Mouse (Mus musculus) small intestine, adult 2 months (tissue): ENCODE data around the gene Aff1. TPM values are rescaled to one million over a fixed set of nuclear protein-coding genes. Genes with fewer than 3 reads are reported as not detected.
A peak's percentile ranks its signal among the peaks of the same experiment; 100 is the strongest.

ENCODE experiments used
- H3K27ac ChIP-seq: fragments of 200-500 bp; 2 replicates; pipeline ENCODE4 v1.5.1; 2012; ENCODE audit warnings: low read depth, low read length, control low read depth, inconsistent platforms; ENCODE audit not compliant: insufficient read depth
- H3K27me3 ChIP-seq: fragments of 200-500 bp; 2 replicates; pipeline ENCODE4 v1.6.1; 2012; ENCODE audit warnings: mild to moderate bottlenecking, moderate library complexity, low read length, inconsistent platforms; ENCODE audit not compliant: control insufficient read depth, insufficient read depth
- H3K36me3 ChIP-seq: fragments of 200-500 bp; 2 replicates; pipeline ENCODE4 v1.6.1; 2012; ENCODE audit warnings: mild to moderate bottlenecking, low read length, control low read depth, inconsistent platforms; ENCODE audit not compliant: control insufficient read depth, insufficient read depth
- H3K4me1 ChIP-seq: fragments of 200-500 bp; 2 replicates; pipeline ENCODE4 v1.6.1; 2012; ENCODE audit warnings: low read length, inconsistent platforms, mixed read lengths; ENCODE audit not compliant: control insufficient read depth, insufficient read depth, insufficient read length
- H3K4me3 ChIP-seq: fragments of 200-500 bp; 2 replicates; pipeline ENCODE4 v1.5.1; 2012; ENCODE audit warnings: low read depth, mild to moderate bottlenecking, control low read depth, inconsistent platforms, low read length, moderate library complexity
- CTCF ChIP-seq: fragments of 200-500 bp; IDR thresholded peaks from 2 replicates; pipeline ENCODE4 v1.5.1; 2012; ENCODE audit warnings: low read depth, mild to moderate bottlenecking, control low read depth, inconsistent platforms, low read length, moderate library complexity, mixed read lengths; ENCODE audit not compliant: insufficient replicate concordance, insufficient read length; ENCODE audit errors: extremely low read depth
- POLR2A ChIP-seq: fragments of 200-500 bp; IDR thresholded peaks from 2 replicates; pipeline ENCODE4 v1.6.1; 2012; ENCODE audit warnings: low read depth, mild to moderate bottlenecking, control low read depth, inconsistent platforms, low read length, moderate library complexity
- WGBS: fragments of 180-500 bp; shearing (Covaris S2); methylation state at CpG from one replicate; pipeline ENCODE4 v1.1.7; 2018; 5-methylcytosine and 5-hydroxymethylcytosine counted together
- polyA plus RNA-seq: library from polyadenylated mRNA; depleted of rRNA; stranded (reverse); fragments of >200 nt; gene quantifications from 2 replicates; pipeline ENCODE4 v1.2.3, GENCODE M21; 2012

Aff1 gene
- polyA plus RNA-seq, 1 experiment: 16.7 TPM

DNA sequence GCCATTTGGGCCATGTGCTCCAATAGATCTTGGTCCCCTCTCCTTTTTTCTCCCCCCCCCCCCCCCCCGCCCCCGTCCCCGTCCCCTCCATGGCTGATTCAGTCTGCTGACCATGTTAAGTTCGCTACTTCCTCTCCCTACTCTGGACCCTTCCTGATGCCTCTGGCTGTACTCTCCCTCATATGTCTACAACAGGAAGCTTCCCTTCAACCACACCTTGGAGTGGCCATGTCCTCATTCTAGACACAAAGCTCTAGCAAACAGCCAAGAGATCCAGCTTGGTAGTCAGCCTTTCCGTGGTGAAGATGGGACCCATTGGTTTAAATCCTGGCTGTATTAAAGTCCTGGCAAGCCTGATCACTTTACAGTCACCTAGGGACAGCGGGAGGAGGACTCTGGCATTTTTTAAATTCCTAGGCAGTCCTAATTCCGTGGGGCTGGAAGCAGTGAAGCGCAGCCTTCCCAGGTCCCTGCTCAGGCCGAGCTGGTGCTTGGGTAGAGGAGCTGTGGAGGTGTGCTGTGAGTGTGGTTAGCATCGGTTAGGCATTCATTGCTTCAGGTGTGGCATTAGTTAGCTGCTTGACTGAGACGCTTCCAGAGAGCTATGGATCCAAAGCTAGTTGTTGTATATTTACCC lies 144.1 kb downstream of the Aff1 start:
- no peak for TF ChIP-seq POLR2A
- TF ChIP-seq CTCF: no peak
- peaks cover 59% of the 10 kb centered on the region for H3K36me3 ChIP-seq
- 77% methylated on average over 11 of the region's 11 CpGs for WGBS

DNA sequence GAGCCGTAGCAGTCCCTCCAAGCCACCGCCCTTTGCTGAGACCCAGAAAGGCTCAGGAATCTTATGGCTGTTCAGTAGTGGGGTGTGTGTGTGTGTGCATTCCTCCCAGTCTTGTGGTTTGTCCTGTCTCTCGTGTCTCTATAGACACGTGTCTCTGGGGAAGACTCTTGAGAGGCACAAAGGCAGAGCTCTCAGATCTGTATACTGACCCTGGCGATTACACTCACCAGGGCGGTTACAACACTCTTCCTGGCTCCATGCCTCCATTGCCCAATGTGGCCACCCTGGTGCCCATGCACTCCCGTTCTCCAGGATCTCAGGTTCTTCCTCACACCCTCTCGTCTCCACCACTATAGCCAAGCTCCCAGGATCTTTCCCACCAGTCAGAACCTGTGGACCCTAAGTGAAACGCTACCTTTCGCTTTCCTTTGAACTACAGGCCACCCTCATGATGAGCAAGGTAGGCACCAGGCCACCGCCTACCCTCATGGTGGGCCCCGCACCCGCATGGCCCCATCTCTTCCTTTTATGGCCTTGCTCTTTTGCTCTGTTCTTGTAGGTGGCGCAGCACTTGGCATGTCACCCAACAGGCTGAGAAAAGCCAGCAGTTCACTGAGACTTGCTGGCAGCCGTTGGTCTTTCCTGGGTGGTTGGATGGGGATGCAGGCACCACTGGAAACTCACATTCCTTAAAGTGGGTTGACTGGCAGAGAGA lies 146.5 kb downstream of the Aff1 start:
- H3K27me3 ChIP-seq: no peaks in the 10 kb centered on the region
- H3K27ac ChIP-seq: no peak overlapping the region
- H3K4me1 ChIP-seq: no peaks in the 10 kb centered on the region
- TF ChIP-seq POLR2A: no peak
- no peak for TF ChIP-seq CTCF
- H3K36me3 ChIP-seq: peaks cover 60% of the 10 kb centered on the region
- H3K4me3 ChIP-seq: no peak overlapping the region
- WGBS: 80% methylated on average over 15 of the region's 15 CpGs

More for the DNA sequence above, 144.1 kb downstream of the Aff1 start:
- Histone ChIP-seq H3K4me3 (no peak overlapping the region), H3K27me3 (no peaks in the 10 kb centered on the region), H3K27ac (no peak overlapping the region), H3K4me1 (no peaks in the 10 kb centered on the region)

DNA sequence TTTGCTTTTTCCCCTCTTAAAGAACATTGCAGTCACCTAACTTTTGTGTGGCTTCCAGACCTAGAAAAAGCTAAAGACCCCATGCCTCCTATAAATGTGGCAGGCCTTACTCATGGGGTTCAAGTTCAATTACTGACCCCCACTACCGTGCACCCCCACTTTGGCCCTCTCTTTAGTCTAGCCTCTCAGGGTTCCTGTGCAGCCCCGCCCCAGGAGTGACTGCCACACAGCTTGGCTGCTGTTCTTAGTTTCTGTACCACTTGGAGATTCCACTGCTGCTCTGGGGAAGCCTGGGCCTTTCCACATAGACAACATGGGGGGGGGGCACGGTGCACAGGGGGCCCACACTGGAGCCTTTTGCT lies 147.1 kb downstream of the Aff1 start:
- no peaks in the 10 kb centered on the region for H3K4me1 ChIP-seq
- peaks cover 60% of the 10 kb centered on the region for H3K36me3 ChIP-seq
- no peak overlapping the region for H3K4me3 ChIP-seq
- H3K27ac ChIP-seq: no peak overlapping the region
- H3K27me3 ChIP-seq: no peaks in the 10 kb centered on the region
- WGBS: 68% methylated on average over 3 of the region's 3 CpGs
- TF ChIP-seq CTCF (no peak), POLR2A (no peak)

DNA sequence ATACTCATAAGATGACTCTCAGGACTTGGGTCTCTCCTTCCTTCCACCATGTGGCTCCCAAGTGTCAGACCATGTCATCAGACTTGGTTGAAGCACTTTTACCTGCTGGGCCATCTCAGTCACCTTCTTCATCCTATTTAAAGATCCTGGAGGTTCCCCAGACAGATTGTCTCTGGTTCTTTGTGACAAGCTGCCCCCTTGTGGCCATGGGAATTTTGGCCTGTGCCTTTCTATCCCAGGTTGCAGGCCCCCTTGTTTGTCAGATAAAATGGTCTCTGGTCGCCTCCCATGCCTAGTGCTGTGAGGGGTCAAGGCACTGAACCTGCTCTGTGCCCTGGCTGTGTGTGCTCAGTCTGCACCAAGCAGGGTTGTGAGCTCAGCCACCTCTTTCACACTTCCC lies 151.8 kb downstream of the Aff1 start:
- H3K27ac ChIP-seq: no peak overlapping the region
- H3K4me1 ChIP-seq: no peaks in the 10 kb centered on the region
- WGBS: 65% methylated on average over 1 of the region's 1 CpGs
- H3K36me3 ChIP-seq: peaks cover 79% of the 10 kb centered on the region
- no peak overlapping the region for H3K4me3 ChIP-seq
- TF ChIP-seq CTCF (peak; percentile 50; the same call in 1 of the 2 replicates), POLR2A (no peak)
- H3K27me3 ChIP-seq: no peaks in the 10 kb centered on the region

DNA sequence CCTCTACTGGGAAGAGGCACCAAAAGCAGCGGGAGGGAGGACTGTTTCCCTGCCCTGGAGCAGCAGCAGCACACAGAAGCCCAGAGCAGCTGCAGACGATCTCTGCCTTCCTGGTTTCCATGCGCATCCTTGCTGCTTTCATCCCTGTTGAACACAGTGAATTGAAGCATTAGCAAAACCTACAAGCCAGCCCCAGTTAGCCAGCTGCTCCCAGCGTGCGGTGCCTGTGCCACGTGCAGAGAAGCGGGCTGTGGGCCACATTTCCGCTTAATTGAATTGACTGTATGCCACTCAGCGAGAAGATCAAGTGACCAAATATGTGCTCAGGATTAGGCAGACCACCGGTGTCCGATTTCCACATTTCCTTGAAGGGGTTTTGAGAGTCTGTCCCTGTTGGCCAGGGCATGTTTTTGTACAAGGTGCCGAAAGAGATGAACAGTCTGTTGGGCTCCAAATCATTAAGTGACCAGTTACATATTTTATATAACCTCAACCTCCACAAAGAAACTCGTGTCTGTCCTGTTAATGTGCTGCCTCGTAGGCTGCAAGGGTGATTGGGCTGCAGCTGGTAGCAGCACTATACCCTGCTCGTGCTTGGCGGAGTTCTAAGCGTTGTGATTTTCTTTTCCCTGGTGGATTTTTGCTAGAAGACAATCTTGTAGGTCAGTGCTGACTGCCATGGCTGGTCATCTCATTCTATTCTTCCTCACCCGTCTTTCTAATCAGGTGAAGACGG lies 153.4 kb downstream of the Aff1 start:
- no peaks in the 10 kb centered on the region for H3K4me1 ChIP-seq
- WGBS: 89% methylated on average over 19 of the region's 19 CpGs
- H3K27ac ChIP-seq: no peak overlapping the region
- H3K27me3 ChIP-seq: no peaks in the 10 kb centered on the region
- H3K4me3 ChIP-seq: no peak overlapping the region
- peaks cover 81% of the 10 kb centered on the region for H3K36me3 ChIP-seq
- TF ChIP-seq CTCF (no peak), POLR2A (no peak)

DNA sequence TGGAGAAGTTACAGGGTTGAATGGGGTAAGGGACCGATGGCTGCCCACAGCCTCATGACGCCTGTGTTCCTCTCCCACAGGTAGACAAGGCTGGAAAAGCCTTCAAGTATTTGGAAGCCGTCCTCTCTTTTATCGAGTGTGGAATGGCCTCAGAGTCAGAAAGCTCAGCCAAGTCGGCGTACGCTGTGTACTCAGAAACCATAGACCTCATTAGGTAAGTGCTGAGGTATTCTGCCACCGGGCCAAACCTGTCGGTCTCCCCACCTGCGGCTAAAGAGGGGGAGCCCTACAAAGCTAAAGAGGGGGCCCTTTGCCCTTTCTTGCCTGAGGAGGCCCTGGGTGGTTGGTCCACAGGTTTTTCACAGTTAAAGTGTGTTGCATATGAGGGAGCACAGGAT lies 154.0 kb downstream of the Aff1 start:
- TF ChIP-seq CTCF (no peak), POLR2A (no peak)
- no peak overlapping the region for H3K4me3 ChIP-seq
- peaks cover 81% of the 10 kb centered on the region for H3K36me3 ChIP-seq
- no peak overlapping the region for H3K27ac ChIP-seq
- no peaks in the 10 kb centered on the region for H3K27me3 ChIP-seq
- H3K4me1 ChIP-seq: no peaks in the 10 kb centered on the region
- 91% methylated on average over 10 of the region's 10 CpGs for WGBS

DNA sequence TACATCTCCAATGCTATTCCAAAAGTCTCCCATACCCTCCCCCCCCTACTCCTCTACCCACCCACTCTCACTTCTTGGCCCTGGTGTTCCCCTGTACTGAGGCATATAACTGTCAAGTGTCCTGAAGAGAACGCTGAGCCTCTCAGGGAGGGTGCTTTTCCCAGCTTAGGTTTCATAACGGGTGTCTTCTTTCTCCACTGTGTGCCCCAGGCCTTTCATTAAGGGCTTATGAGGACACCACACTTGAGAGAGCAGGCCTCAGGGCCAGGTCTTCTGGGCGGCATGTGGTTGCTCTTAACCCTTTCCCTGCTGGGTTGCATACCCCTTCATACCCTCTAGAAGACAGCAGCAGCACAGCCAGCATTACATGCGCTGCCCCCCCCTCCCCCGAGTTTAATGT lies 154.4 kb downstream of the Aff1 start:
- H3K36me3 ChIP-seq: peaks cover 84% of the 10 kb centered on the region
- H3K4me1 ChIP-seq: no peaks in the 10 kb centered on the region
- no peaks in the 10 kb centered on the region for H3K27me3 ChIP-seq
- no peak overlapping the region for H3K27ac ChIP-seq
- TF ChIP-seq POLR2A (no peak), CTCF (no peak)
- H3K4me3 ChIP-seq: no peak overlapping the region
- whole genome bisulfite sequencing: 76% methylated on average over 5 of the region's 5 CpGs
